Comparison of ENCODE assay signal across 25 mouse cellular contexts in genomic region chr15:31576076-31576475, GRCm38 (mm10). TPM values are rescaled to one million over a fixed set of nuclear protein-coding genes. Genes with fewer than 3 reads are reported as not detected.
DNase-seq lines count a peak whose midpoint lies in the region; ATAC-seq and TF ChIP-seq lines count a peak whose summit lies in the region.
"Had no signal": no experiment of that assay in that cellular context is flagged by ENCODE, and none has a peak within 500 bp of the region (broad histone marks: within the 10 kb centered on the region; RNA-seq: fewer than 3 reads in every experiment).

No protein-coding gene starts in this region.

- no peak for TF ChIP-seq CTCF in liver, adult 2 months (IDR thresholded peaks at IDR 0.05; ENCODE audit: low read depth, low read length)

- peaks cover 19% of the 10 kb centered on the region for H3K4me1 ChIP-seq in liver, adult 2 months (ENCODE audit: control insufficient read depth, insufficient read depth, low read length)
- peaks cover 31% of the 10 kb centered on the region for H3K4me1 ChIP-seq in liver, embryonic 12.5 days
- H3K4me1 ChIP-seq in neural tube, embryonic 15.5 days: no peaks in the 10 kb centered on the region
- H3K4me1 ChIP-seq: embryonic facial prominence, embryonic 10.5 days; forebrain, embryonic 13.5 days; forebrain, embryonic 15.5 days had no signal

- H3K9me3 ChIP-seq in liver, embryonic 12.5 days (replicated peaks): no peaks in the 10 kb centered on the region
- no peaks in the 10 kb centered on the region for H3K9me3 ChIP-seq in neural tube, embryonic 15.5 days (replicated peaks)
- H3K9me3 ChIP-seq: embryonic facial prominence, embryonic 10.5 days; embryonic facial prominence, embryonic 12.5 days; forebrain, embryonic 13.5 days; forebrain, embryonic 15.5 days; G1E had no signal

- H3K79me2 ChIP-seq in liver, adult 2 months (ENCODE audit: control insufficient read depth, insufficient read depth, low read length): peaks cover 16% of the 10 kb centered on the region; the same call in 1 of the 2 replicates

- TF ChIP-seq POLR2A in liver, adult 2 months (IDR thresholded peaks at IDR 0.05; ENCODE audit: extremely low read depth, insufficient read depth, low read length): no peak

- 75% methylated on average over 5 of the region's 5 CpGs for WGBS in liver, adult 2 months
- WGBS in liver, embryonic 12.5 days (ENCODE audit: insufficient replicate concordance): 80% methylated on average over 5 of the region's 5 CpGs
- 75% methylated on average over 5 of the region's 5 CpGs for WGBS in neural tube, embryonic 15.5 days

- no peak for ATAC-seq in liver, embryonic 12.5 days
- ATAC-seq in neural tube, embryonic 15.5 days (ENCODE audit: low FRiP score): no peak
- ATAC-seq: activated CD4-positive, CD25-positive, alpha-beta regulatory T cell, adult 4 months; CD4-positive, CD25-positive, alpha-beta regulatory T cell, adult 4 months; forebrain, embryonic 13.5 days; forebrain, embryonic 15.5 days; forebrain, postnatal 0 days; Patski had no signal

- no peaks in the 10 kb centered on the region for H3K27me3 ChIP-seq in liver, adult 2 months (ENCODE audit: control insufficient read depth, insufficient read depth, low read length)
- H3K27me3 ChIP-seq in liver, embryonic 12.5 days (replicated peaks): no peaks in the 10 kb centered on the region
- no peaks in the 10 kb centered on the region for H3K27me3 ChIP-seq in neural tube, embryonic 15.5 days (replicated peaks)
- H3K27me3 ChIP-seq: CH12.LX; embryonic facial prominence, embryonic 12.5 days; forebrain, embryonic 13.5 days; forebrain, embryonic 15.5 days; Patski had no signal

- H3K27ac ChIP-seq in liver, adult 2 months (replicated peaks; ENCODE audit: insufficient read depth, low read depth, low read length): 0 out of 2 replicates have a peak overlapping the region, but pooled peaks have one; percentile 4
- H3K27ac ChIP-seq in liver, embryonic 12.5 days: no peak overlapping the region
- no peak overlapping the region for H3K27ac ChIP-seq in neural tube, embryonic 15.5 days (replicated peaks)
- H3K27ac ChIP-seq: embryonic facial prominence, embryonic 10.5 days; embryonic facial prominence, embryonic 12.5 days; forebrain, embryonic 13.5 days; forebrain, embryonic 15.5 days had no signal

- no peak overlapping the region for H3K9ac ChIP-seq in liver, adult 2 months (ENCODE audit: low read depth, low read length)
- H3K9ac ChIP-seq in liver, embryonic 12.5 days: no peak overlapping the region
- no peak overlapping the region for H3K9ac ChIP-seq in neural tube, embryonic 15.5 days (replicated peaks)
- H3K9ac ChIP-seq: embryonic facial prominence, embryonic 12.5 days; forebrain, embryonic 13.5 days; forebrain, embryonic 15.5 days; forebrain, postnatal 0 days had no signal

- peak; percentile 67 for DNase-seq in embryo, embryonic 10 days (ENCODE audit: low spot score)
- no peak for DNase-seq in embryo, embryonic 11 days
- no peak for DNase-seq in liver, adult 2 months (ENCODE audit: extremely low read depth, low read depth, low spot score)
- DNase-seq in neural tube, embryonic 10.5 days (ENCODE audit: extremely low spot score, low spot score): peak; percentile 33
- DNase-seq: adrenal gland, adult 8-10 months; adrenal gland, postnatal 14 days; adrenal gland, postnatal 36 days; B cell, adult 2 months; cerebellum, adult 11-12 months; cerebellum, adult 2 months; cerebellum, adult 9-10 months; cerebellum, postnatal 10 days; cerebellum, postnatal 25 days; forebrain, postnatal 0 days had no signal

- H3K36me3 ChIP-seq in liver, adult 2 months (ENCODE audit: control insufficient read depth, insufficient read depth, low read length): no peaks in the 10 kb centered on the region
- H3K36me3 ChIP-seq in liver, embryonic 12.5 days: no peaks in the 10 kb centered on the region
- H3K36me3 ChIP-seq in neural tube, embryonic 15.5 days: no peaks in the 10 kb centered on the region
- H3K36me3 ChIP-seq: embryonic facial prominence, embryonic 10.5 days; embryonic facial prominence, embryonic 12.5 days; forebrain, embryonic 15.5 days; G1E had no signal

- H3K4me2 ChIP-seq in liver, embryonic 12.5 days: no peak overlapping the region
- no peak overlapping the region for H3K4me2 ChIP-seq in neural tube, embryonic 15.5 days
- H3K4me2 ChIP-seq: embryonic facial prominence, embryonic 12.5 days; forebrain, embryonic 13.5 days; forebrain, embryonic 15.5 days had no signal

- no peak overlapping the region for H3K4me3 ChIP-seq in liver, adult 2 months (ENCODE audit: insufficient read depth, low read depth, low read length)
- no peak overlapping the region for H3K4me3 ChIP-seq in liver, embryonic 12.5 days
- H3K4me3 ChIP-seq in neural tube, embryonic 15.5 days (replicated peaks): no peak overlapping the region
- H3K4me3 ChIP-seq: embryonic facial prominence, embryonic 10.5 days; embryonic facial prominence, embryonic 12.5 days; forebrain, embryonic 13.5 days; forebrain, embryonic 15.5 days had no signal

RNA-seq across cellular contexts. Expression of gene Cmbl, which starts 10.9 kb away (rescaled TPM):
- 292 and 434 TPM in 2 replicates for total RNA-seq in liver, adult 2 months (2014; rRNA removed)
- polyA plus RNA-seq in liver, adult 2 months (2012; rRNA removed): 374 and 481 TPM in 2 replicates
- 2.5 and 3.6 TPM in 2 replicates for polyA plus RNA-seq in liver, embryonic 12.5 days (2016; fragmentation: Nextera tagmentation; extraction: Ambion mirVana)
- 6.9 and 7.7 TPM in 2 replicates for polyA plus RNA-seq in neural tube, embryonic 15.5 days (2015; fragmentation: Nextera tagmentation; extraction: Ambion mirVana)
- total RNA-seq: CH12.LX, G1E had no signal
- polyA plus RNA-seq: CD4-positive, CD25-positive, alpha-beta regulatory T cell, adult 4 months; G1E had no signal

RNA-seq across cellular contexts. Expression of gene Cct5, which starts 25.5 kb away (rescaled TPM):
- total RNA-seq in liver, adult 2 months (2014; rRNA removed): 180 and 184 TPM in 2 replicates
- polyA plus RNA-seq in liver, adult 2 months (2012; rRNA removed): 72.8 and 73.6 TPM in 2 replicates
- polyA plus RNA-seq in liver, embryonic 12.5 days (2016; fragmentation: Nextera tagmentation; extraction: Ambion mirVana): 472 and 504 TPM in 2 replicates
- polyA plus RNA-seq in neural tube, embryonic 15.5 days (2015; fragmentation: Nextera tagmentation; extraction: Ambion mirVana): 473 and 502 TPM in 2 replicates

RNA-seq across cellular contexts. Expression of gene Fam173b, which starts 25.6 kb away (rescaled TPM):
- total RNA-seq in liver, adult 2 months (2014; rRNA removed): 20.1 and 20.4 TPM in 2 replicates
- polyA plus RNA-seq in liver, adult 2 months (2012; rRNA removed): 8.5 and 13.7 TPM in 2 replicates
- 10.0 and 10.6 TPM in 2 replicates for polyA plus RNA-seq in liver, embryonic 12.5 days (2016; fragmentation: Nextera tagmentation; extraction: Ambion mirVana)
- 11.1 and 11.6 TPM in 2 replicates for polyA plus RNA-seq in neural tube, embryonic 15.5 days (2015; fragmentation: Nextera tagmentation; extraction: Ambion mirVana)

RNA-seq across cellular contexts. Expression of gene March6, which starts 45.2 kb away (rescaled TPM):
- total RNA-seq in liver, adult 2 months (2014; rRNA removed): 77.0 and 79.8 TPM in 2 replicates
- polyA plus RNA-seq in liver, adult 2 months (2012; rRNA removed): 22.6 and 27.5 TPM in 2 replicates
- 22.0 and 22.2 TPM in 2 replicates for polyA plus RNA-seq in liver, embryonic 12.5 days (2016; fragmentation: Nextera tagmentation; extraction: Ambion mirVana)
- polyA plus RNA-seq in neural tube, embryonic 15.5 days (2015; fragmentation: Nextera tagmentation; extraction: Ambion mirVana): 57.8 and 63.2 TPM in 2 replicates

Comparison
In these comparisons a context has a peak if more than half of its experiments do, and no peak if none do; other contexts are left out.
1. DNase-seq: peak in embryo, embryonic 10 days (single experiment) and neural tube, embryonic 10.5 days (single experiment); none in embryo, embryonic 11 days (single experiment) and liver, adult 2 months (single experiment).
2. RNA of gene Cmbl, which starts 10.9 kb away (polyA plus RNA-seq): 374 to 481 TPM in liver, adult 2 months; 6.9 to 7.7 TPM in neural tube, embryonic 15.5 days and 2.5 to 3.6 TPM in liver, embryonic 12.5 days; every median in the first group is over 10 times any median in the second.